Mouse (Mus musculus): ENCODE measurements around the gene Gcdh. TPM values are rescaled to one million over a fixed set of nuclear protein-coding genes. Genes with fewer than 3 reads are reported as not detected.

The Gcdh gene
- polyA plus RNA-seq, 1 experiment from 2014 or later, result 36.1 TPM

DNA sequence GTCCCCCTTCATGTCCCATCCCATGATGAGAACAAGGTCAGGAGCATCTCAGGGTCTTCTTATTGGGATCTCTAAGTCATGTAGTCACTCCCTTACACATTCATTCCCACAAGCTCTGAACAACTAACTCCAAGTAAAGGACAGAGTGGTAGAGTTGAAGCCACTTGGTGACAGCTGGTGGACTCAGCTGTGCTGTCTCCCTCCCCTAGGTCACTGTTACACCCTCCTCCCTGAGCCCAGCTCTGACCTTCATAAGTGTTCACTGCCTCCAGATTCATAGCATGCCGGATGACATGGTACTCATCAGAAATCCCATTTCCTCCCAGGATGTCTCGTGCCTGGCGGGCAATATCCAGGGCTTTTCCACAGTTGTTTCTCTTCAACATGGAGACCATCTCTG lies 5.4 kb downstream of the Gcdh start:
- no peak overlapping the region for H3K4me2 ChIP-seq
- H3K9ac ChIP-seq, result no peak overlapping the region
- peaks cover 10% of the 10 kb centered on the region for H3K4me1 ChIP-seq
- H3K4me3 ChIP-seq, result no peak overlapping the region
- H3K27ac ChIP-seq, result no peak overlapping the region
- 95% methylated on average over 3 of the region's 3 CpGs for WGBS
- H3K9me3 ChIP-seq, result no peaks in the 10 kb centered on the region
- H3K36me3 ChIP-seq (replicated peaks), result peaks cover 18% of the 10 kb centered on the region; the same call in 1 of the 2 replicates
- ATAC-seq (replicated peaks), result no peak
- H3K27me3 ChIP-seq (replicated peaks), result no peaks in the 10 kb centered on the region

DNA sequence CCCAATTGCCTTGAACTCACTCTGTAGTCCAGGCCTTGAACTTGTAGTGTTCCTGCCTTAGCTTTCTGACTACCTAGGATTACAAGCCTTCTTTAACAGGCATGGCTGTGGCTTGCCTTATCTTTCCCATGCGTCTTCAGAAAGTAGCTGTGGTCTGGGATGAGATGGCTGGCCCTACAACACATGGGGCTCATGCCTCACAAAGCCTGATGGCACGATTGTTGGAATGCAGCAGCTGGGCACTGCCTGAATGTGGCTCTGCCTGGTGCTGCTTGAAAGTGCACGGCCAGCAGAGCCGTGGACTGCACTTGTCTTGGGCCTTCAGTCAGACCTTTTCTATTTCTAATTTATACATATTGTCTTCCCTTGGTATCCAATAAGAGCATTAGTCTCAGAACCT lies 9.0 kb downstream of the Gcdh start:
- no peak for ATAC-seq (replicated peaks)
- Histone ChIP-seq H3K9ac (no peak overlapping the region), H3K36me3 (replicated peaks) (peaks cover 18% of the 10 kb centered on the region; the same call in 1 of the 2 replicates), H3K27ac (no peak overlapping the region), H3K27me3 (replicated peaks) (no peaks in the 10 kb centered on the region), H3K9me3 (no peaks in the 10 kb centered on the region), H3K4me1 (no peaks in the 10 kb centered on the region), H3K4me3 (no peak overlapping the region), H3K4me2 (no peak overlapping the region)
- WGBS, result 89% methylated on average over 4 of the region's 4 CpGs

DNA sequence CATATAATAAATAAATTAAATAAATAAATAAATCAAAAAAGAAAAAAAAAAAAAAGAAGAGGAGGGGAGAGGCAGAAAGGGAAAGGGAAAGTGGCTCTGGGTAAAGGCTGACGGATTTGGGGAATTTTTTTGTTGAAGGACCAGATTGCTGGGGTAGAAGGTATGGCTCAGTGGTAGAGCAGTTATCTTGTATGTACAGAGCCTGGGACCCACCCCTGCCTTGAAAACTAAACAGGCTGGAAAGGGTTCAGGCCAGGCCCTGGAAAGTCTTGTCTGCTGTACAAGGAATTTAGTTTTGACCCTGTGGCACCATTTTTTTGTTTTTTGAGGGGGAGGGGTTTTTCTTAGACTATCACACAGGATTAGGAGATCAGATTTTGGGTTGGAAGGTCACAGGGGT lies 14.8 kb downstream of the Gcdh start:
- Histone ChIP-seq H3K4me2 (no peak overlapping the region), H3K27ac (no peak overlapping the region), H3K4me1 (no peaks in the 10 kb centered on the region), H3K9me3 (no peaks in the 10 kb centered on the region), H3K27me3 (replicated peaks) (no peaks in the 10 kb centered on the region), H3K9ac (no peak overlapping the region), H3K4me3 (no peak overlapping the region), H3K36me3 (replicated peaks) (no peaks in the 10 kb centered on the region)
- no peak for ATAC-seq (replicated peaks)
- 92% methylated on average over 1 of the region's 1 CpGs for WGBS

DNA sequence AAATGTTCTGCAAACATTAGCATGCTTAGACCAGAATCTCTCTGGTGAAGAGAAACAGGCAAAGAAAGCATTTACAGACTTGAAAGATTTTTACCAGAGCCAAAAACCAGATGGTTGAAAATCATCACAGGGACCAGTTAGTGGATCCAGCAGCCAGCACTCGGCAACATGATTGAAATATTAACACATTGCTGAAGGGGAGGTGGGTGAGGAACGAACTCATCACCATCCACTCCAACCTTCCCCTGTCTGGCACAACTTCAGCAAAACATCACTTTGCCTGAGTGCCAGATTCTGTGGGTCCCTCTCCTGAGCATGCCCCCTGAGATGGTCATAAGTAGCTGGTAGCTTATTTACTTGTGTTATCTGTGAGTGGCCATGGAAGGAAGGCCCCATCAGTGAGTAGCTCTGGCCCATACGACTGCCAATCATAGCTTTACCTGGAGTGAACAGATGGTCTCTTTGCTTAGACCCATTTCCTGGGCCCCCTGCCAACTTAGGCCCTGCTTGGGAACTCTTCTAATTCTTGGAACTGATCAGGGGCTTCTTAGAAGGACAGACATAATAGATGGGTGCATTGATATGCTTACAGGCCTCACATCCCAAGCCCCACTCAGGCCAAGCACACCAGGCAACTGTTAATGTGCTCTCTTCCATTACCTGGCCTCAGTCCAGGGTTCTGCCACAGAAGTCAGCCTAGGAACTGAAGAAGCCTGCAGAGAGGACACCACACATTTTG lies 16.3 kb downstream of the Gcdh start:
- peaks cover 4% of the 10 kb centered on the region for H3K4me1 ChIP-seq
- 88% methylated on average over 3 of the region's 3 CpGs for WGBS
- H3K4me2 ChIP-seq, result no peak overlapping the region
- ATAC-seq (replicated peaks), result no peak
- H3K4me3 ChIP-seq, result no peak overlapping the region
- no peaks in the 10 kb centered on the region for H3K9me3 ChIP-seq
- no peak overlapping the region for H3K27ac ChIP-seq
- H3K36me3 ChIP-seq (replicated peaks), result no peaks in the 10 kb centered on the region
- H3K9ac ChIP-seq, result no peak overlapping the region
- peaks cover 6% of the 10 kb centered on the region; the same call in 1 of the 2 replicates for H3K27me3 ChIP-seq (replicated peaks)

- no peak overlapping the region for H3K4me3 ChIP-seq
- no peaks in the 10 kb centered on the region for H3K36me3 ChIP-seq (replicated peaks)
- H3K9me3 ChIP-seq, result no peaks in the 10 kb centered on the region
- no peak for ATAC-seq (replicated peaks)
- H3K4me2 ChIP-seq, result no peak overlapping the region
- H3K27me3 ChIP-seq (replicated peaks), result peaks cover 7% of the 10 kb centered on the region; the same call in 1 of the 2 replicates
- no peak overlapping the region for H3K27ac ChIP-seq
- H3K9ac ChIP-seq, result no peak overlapping the region
- 91% methylated on average over 3 of the region's 3 CpGs for WGBS
- peaks cover 10% of the 10 kb centered on the region for H3K4me1 ChIP-seq
Measured at GRCm38 (mm10) chr8:84874339-84874738, 19.4 kb downstream of the Gcdh start.

DNA sequence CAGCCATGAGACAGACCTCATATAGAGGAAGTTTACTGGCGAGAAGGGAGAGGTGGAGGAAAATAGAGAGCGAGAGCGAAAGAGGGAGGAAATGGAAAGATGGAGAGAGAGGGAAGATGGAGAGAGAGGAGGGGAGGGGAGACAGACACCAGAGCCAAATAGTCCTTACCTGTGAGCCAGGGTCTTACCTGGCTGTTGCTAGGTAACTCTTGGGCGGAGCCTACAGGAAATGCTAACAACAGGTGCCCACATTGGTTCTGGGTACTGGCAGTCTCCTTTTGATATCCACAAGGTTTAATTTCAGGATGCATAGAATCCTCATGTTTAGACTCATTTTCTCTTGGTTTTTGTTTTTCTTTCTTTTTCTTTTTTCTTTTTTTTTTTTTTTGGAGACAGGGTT lies 20.7 kb downstream of the Gcdh start:
- peak overlapping the region; percentile 87 for H3K4me2 ChIP-seq
- no peak overlapping the region for H3K9ac ChIP-seq
- H3K27me3 ChIP-seq (replicated peaks), result peaks cover 7% of the 10 kb centered on the region; the same call in 1 of the 2 replicates
- WGBS, result 85% methylated on average over 4 of the region's 4 CpGs
- no peaks in the 10 kb centered on the region for H3K9me3 ChIP-seq
- peaks cover 10% of the 10 kb centered on the region for H3K4me1 ChIP-seq
- ATAC-seq (replicated peaks), result no peak
- no peak overlapping the region for H3K27ac ChIP-seq
- peak overlapping the region; percentile 43; the same call in 1 of the 2 replicates for H3K4me3 ChIP-seq
- peaks cover 8% of the 10 kb centered on the region; the same call in 1 of the 2 replicates for H3K36me3 ChIP-seq (replicated peaks)

DNA sequence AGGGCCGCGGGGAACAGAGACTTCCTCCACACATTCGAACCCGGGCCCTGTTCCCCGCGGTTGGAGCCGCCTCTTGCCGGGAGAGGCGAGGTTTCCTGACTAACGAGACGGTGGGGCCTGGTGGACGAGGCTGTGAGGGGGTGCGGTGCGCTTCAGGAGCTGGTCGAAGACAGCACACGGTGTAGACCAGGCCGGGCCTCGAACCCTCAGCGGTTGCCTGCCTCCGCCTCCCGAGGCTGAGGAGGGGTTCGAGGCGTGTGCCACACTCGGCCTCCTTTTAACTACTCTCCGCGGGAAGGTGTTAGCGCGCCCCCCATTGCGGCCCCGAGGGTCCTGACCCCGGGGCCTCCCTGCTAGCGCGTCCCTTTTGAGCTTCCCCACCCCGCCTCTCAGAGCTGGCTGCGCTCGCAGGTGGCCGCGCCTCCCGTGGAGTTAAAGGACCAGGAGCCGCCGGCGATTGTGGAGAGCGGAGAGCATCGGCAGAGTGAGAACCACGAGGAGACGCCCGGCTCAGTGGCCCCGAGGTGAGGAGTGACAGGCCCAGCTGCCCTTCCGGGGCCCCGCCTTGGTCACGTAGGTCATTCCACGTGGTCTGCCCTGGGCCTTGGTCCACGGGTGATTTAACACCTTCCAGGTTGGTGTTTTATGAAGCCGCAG lies 21.3 kb downstream of the Gcdh start:
- WGBS, result 3% methylated on average over 54 of the region's 54 CpGs

GRCm38 (mm10) chr8:84871376-84872308 lies 22.1 kb downstream of the Gcdh start, which contains the start of gene Syce2:
Gene Syce2, plus strand, starts transcription at chr8:84872111.
- Histone ChIP-seq H3K27ac (no peak within 1 kb of the TSS), H3K9ac (peak within 1 kb of the TSS; percentile 21), H3K4me3 (peak within 1 kb of the TSS; percentile 43), H3K27me3 (replicated peaks) (peaks cover 7% of the 10 kb centered on the region; the same call in 1 of the 2 replicates), H3K4me1 (peaks cover 10% of the 10 kb centered on the region), H3K9me3 (no peaks in the 10 kb centered on the region), H3K4me2 (peak within 1 kb of the TSS; percentile 87), H3K36me3 (replicated peaks) (peaks cover 20% of the 10 kb centered on the region; the same call in 1 of the 2 replicates)
- peak; percentile 75 for ATAC-seq (replicated peaks)
- WGBS, result 15% methylated on average over 46 of the region's 46 CpGs

More for the DNA sequence above, 21.3 kb downstream of the Gcdh start:
- Histone ChIP-seq H3K4me3 (peak overlapping the region; percentile 43), H3K4me1 (peaks cover 10% of the 10 kb centered on the region), H3K9me3 (no peaks in the 10 kb centered on the region), H3K27me3 (replicated peaks) (peaks cover 7% of the 10 kb centered on the region; the same call in 1 of the 2 replicates), H3K27ac (no peak overlapping the region), H3K4me2 (peak overlapping the region; percentile 87), H3K9ac (peak overlapping the region; percentile 21), H3K36me3 (replicated peaks) (peaks cover 14% of the 10 kb centered on the region; the same call in 1 of the 2 replicates)
- peak; percentile 57 for ATAC-seq (replicated peaks)

DNA sequence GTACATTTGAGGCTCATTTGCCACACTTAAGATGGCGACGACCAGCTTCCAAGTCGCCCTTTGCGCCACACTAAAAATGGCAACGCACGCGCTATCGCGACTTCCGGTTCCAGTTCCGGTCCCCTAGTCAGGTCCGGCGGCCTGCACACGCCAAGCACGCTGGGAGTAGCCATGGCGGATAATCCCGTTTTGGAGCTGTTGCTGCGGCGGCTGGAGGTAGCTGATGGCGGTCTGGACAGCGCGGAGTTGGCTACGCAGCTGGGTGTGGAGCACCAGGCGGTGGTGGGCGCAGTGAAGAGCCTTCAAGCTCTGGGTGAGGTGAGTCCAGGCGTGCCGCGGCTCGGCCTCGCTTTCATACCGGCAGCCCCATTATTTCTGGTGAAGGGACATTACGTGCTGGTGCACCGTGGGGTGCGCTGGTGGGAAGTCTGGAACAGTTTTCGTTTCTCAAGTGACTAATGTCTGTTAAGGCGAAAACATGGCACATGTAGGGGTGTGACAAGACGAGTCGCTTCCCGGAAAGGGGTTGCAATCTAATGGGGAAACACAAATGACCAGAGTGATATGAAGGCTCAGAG lies 36.8 kb downstream of the Gcdh start, which contains the start of gene Farsa:
Gene Farsa (plus strand): TSS at position 126 of the 578 bp plus-strand sequence.
- Histone ChIP-seq H3K27me3 (replicated peaks) (no peaks in the 10 kb centered on the region), H3K9ac (peak within 1 kb of the TSS; percentile 90), H3K4me1 (peaks cover 17% of the 10 kb centered on the region), H3K27ac (peak within 1 kb of the TSS; percentile 78), H3K9me3 (no peaks in the 10 kb centered on the region), H3K4me2 (peak within 1 kb of the TSS; percentile 63), H3K36me3 (replicated peaks) (peaks cover 12% of the 10 kb centered on the region), H3K4me3 (peak within 1 kb of the TSS; percentile 85)
- under 1% methylated on average over 39 of the region's 39 CpGs for WGBS
- ATAC-seq (replicated peaks), result peak; percentile 93

DNA sequence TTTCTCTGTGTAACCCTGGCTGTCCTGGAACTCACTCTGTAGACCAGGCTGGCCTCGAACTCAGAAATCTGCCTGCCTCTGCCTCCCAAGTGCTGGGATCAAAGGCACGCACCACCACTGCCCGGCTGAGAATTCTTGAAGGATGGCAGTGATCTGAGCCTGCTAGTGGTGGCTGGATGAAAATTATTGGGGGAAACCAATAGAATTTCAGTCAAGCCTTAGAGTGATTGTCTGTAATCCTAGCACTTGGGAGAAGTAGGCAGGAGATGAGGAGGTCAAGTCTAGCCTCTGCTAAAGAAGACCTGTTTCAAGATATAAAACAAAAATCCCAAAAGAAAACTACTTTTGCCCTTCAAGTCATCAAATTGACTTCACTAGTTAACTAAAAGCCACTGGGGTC lies 37.3 kb downstream of the Gcdh start:
- Histone ChIP-seq H3K36me3 (replicated peaks) (peaks cover 7% of the 10 kb centered on the region), H3K27ac (peak overlapping the region; percentile 78), H3K9ac (no peak overlapping the region), H3K27me3 (replicated peaks) (no peaks in the 10 kb centered on the region), H3K4me1 (peaks cover 17% of the 10 kb centered on the region), H3K4me2 (peak overlapping the region; percentile 63), H3K4me3 (peak overlapping the region; percentile 85; the same call in 1 of the 2 replicates), H3K9me3 (no peaks in the 10 kb centered on the region)
- peak; percentile 34; the same call in 1 of the 2 replicates for ATAC-seq (replicated peaks)
- 94% methylated on average over 3 of the region's 3 CpGs for WGBS

GRCm38 (mm10) chr8:84847684-84848435 lies 45.9 kb downstream of the Gcdh start:
- WGBS, result 41% methylated on average over 6 of the region's 6 CpGs
- Histone ChIP-seq H3K4me2 (peak overlapping the region; percentile 77), H3K27ac (peak overlapping the region; percentile 85), H3K9ac (peak overlapping the region; percentile 58; the same call in 1 of the 2 replicates), H3K9me3 (no peaks in the 10 kb centered on the region), H3K36me3 (replicated peaks) (peaks cover 19% of the 10 kb centered on the region), H3K4me1 (peaks cover 27% of the 10 kb centered on the region), H3K4me3 (peak overlapping the region; percentile 97), H3K27me3 (replicated peaks) (no peaks in the 10 kb centered on the region)
- ATAC-seq (replicated peaks), result no peak

Measured in midbrain, embryonic 15.5 days (tissue).